Mouse (Mus musculus): ENCODE results near the gene Syk. TPM values are rescaled to one million over a fixed set of nuclear protein-coding genes. Genes with fewer than 3 reads are reported as not detected.

Gene Syk
- total and polyA plus RNA-seq, 2 experiments = 1.9 to 3.0 TPM

DNA sequence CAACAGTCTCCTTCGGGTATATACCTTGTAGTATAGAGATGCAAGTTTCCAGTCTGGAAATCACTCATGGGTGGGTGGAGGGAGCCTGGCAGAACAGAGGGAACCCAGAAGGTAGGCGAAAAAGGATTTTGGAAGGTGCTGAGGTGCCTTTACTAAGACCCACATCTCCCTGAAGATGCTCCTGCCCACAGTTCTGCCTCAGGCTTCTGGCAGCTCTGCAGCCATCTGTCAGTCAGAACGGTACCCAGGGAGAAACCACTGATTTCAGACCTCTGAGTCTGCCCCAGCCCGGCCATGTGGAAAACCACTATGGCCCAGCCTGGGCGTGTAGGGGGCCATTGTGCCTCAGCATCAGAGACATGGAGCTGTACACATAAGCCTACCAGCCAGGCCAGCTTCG is 43.5 kb upstream of the Syk start:
- TF ChIP-seq CTCF (IDR thresholded peaks at IDR 0.05; ENCODE audit: low read depth, low read length) (no peak), POLR2A (IDR thresholded peaks at IDR 0.05; ENCODE audit: extremely low read depth, insufficient read depth, low read length) (no peak)
- no peak for DNase-seq (ENCODE audit: extremely low read depth, low read depth, low spot score)
- no peak overlapping the region for H3K4me3 ChIP-seq (ENCODE audit: insufficient read depth, low read depth, low read length)
- H3K4me1 ChIP-seq (ENCODE audit: control insufficient read depth, insufficient read depth, low read length) = no peaks in the 10 kb centered on the region
- 78% methylated on average over 6 of the region's 6 CpGs for WGBS
- no peaks in the 10 kb centered on the region for H3K79me2 ChIP-seq (ENCODE audit: control insufficient read depth, insufficient read depth, low read length)
- no peaks in the 10 kb centered on the region for H3K27me3 ChIP-seq (ENCODE audit: control insufficient read depth, insufficient read depth, low read length)
- H3K27ac ChIP-seq (replicated peaks; ENCODE audit: insufficient read depth, low read depth, low read length) = no peak overlapping the region
- H3K9ac ChIP-seq (ENCODE audit: low read depth, low read length) = no peak overlapping the region
- H3K36me3 ChIP-seq (ENCODE audit: control insufficient read depth, insufficient read depth, low read length) = no peaks in the 10 kb centered on the region

DNA sequence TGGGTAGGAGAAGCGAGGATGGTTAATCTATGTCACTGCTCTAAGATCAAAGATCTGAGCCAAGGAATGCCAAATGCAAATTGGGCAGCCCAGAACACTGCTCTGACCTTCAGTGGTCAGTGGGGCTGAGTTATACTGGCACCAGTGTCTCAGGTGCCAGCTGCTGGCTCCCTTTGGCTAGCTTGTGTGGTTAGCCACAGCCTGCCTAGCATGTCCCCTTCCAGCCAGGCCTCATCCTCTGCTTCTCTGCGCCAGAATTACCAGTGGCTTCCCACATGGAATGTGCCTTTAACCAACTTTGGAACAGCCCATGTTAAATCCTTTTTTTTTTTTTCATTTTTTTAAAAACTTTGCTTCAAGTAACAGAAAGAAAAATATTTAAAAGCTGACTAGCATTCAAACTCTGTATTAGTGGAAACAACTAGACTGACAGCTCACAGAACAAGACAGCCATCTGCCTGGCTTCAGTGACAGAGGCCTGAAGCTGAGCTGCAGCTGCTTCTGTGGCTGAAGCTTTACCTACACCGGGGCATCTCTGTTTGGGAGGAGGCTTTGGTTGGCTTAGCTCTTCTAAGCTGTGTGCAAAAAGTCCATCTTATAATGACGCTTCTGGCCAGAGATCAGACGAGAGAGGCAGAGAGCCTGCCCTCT is 41.5 kb upstream of the Syk start:
- H3K79me2 ChIP-seq (ENCODE audit: control insufficient read depth, insufficient read depth, low read length) = no peaks in the 10 kb centered on the region
- H3K36me3 ChIP-seq (ENCODE audit: control insufficient read depth, insufficient read depth, low read length) = no peaks in the 10 kb centered on the region
- 75% methylated on average over 5 of the region's 5 CpGs for WGBS
- H3K9ac ChIP-seq (ENCODE audit: low read depth, low read length) = no peak overlapping the region
- DNase-seq (ENCODE audit: extremely low read depth, low read depth, low spot score) = no peak
- H3K4me1 ChIP-seq (ENCODE audit: control insufficient read depth, insufficient read depth, low read length) = no peaks in the 10 kb centered on the region
- TF ChIP-seq POLR2A (IDR thresholded peaks at IDR 0.05; ENCODE audit: extremely low read depth, insufficient read depth, low read length) (no peak), CTCF (IDR thresholded peaks at IDR 0.05; ENCODE audit: low read depth, low read length) (no peak)
- no peak overlapping the region for H3K4me3 ChIP-seq (ENCODE audit: insufficient read depth, low read depth, low read length)
- no peaks in the 10 kb centered on the region for H3K27me3 ChIP-seq (ENCODE audit: control insufficient read depth, insufficient read depth, low read length)
- H3K27ac ChIP-seq (replicated peaks; ENCODE audit: insufficient read depth, low read depth, low read length) = no peak overlapping the region

- no peak overlapping the region for H3K4me3 ChIP-seq (ENCODE audit: insufficient read depth, low read depth, low read length)
- H3K9ac ChIP-seq (ENCODE audit: low read depth, low read length) = no peak overlapping the region
- 75% methylated on average over 8 of the region's 8 CpGs for WGBS
- TF ChIP-seq CTCF (IDR thresholded peaks at IDR 0.05; ENCODE audit: low read depth, low read length) (no peak), POLR2A (IDR thresholded peaks at IDR 0.05; ENCODE audit: extremely low read depth, insufficient read depth, low read length) (no peak)
- no peaks in the 10 kb centered on the region for H3K4me1 ChIP-seq (ENCODE audit: control insufficient read depth, insufficient read depth, low read length)
- no peaks in the 10 kb centered on the region for H3K36me3 ChIP-seq (ENCODE audit: control insufficient read depth, insufficient read depth, low read length)
- no peaks in the 10 kb centered on the region for H3K27me3 ChIP-seq (ENCODE audit: control insufficient read depth, insufficient read depth, low read length)
- no peaks in the 10 kb centered on the region for H3K79me2 ChIP-seq (ENCODE audit: control insufficient read depth, insufficient read depth, low read length)
- no peak overlapping the region for H3K27ac ChIP-seq (replicated peaks; ENCODE audit: insufficient read depth, low read depth, low read length)
- DNase-seq (ENCODE audit: extremely low read depth, low read depth, low spot score) = no peak
These were observed 40.9 kb upstream of the Syk start for GRCm38 (mm10) chr13:52542036-52542526.

DNA sequence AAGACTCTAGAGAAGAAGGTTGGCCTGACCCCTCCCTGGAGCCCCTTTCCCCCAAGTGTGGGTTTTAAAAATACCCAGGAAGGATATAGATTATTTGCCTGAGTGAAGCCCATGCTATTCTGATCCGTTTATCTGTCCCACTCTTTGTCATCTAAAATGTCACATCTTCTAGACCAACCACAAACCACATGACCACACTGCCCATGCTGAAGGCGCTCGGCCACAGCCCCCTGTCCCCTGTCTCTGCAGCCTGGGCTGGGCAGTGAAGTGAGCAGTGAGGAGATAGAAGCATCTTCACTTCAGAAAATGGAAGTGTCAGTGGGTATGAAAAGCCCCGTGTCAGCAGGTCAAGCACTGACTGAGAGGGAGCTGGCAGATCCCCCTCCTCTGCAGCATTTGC is 40.3 kb upstream of the Syk start:
- Histone ChIP-seq H3K9ac (ENCODE audit: low read depth, low read length) (no peak overlapping the region), H3K4me1 (ENCODE audit: control insufficient read depth, insufficient read depth, low read length) (no peaks in the 10 kb centered on the region), H3K4me3 (ENCODE audit: insufficient read depth, low read depth, low read length) (no peak overlapping the region), H3K79me2 (ENCODE audit: control insufficient read depth, insufficient read depth, low read length) (no peaks in the 10 kb centered on the region), H3K27ac (replicated peaks; ENCODE audit: insufficient read depth, low read depth, low read length) (no peak overlapping the region), H3K27me3 (ENCODE audit: control insufficient read depth, insufficient read depth, low read length) (no peaks in the 10 kb centered on the region), H3K36me3 (ENCODE audit: control insufficient read depth, insufficient read depth, low read length) (no peaks in the 10 kb centered on the region)
- WGBS = 51% methylated on average over 4 of the region's 4 CpGs
- no peak for TF ChIP-seq POLR2A (IDR thresholded peaks at IDR 0.05; ENCODE audit: extremely low read depth, insufficient read depth, low read length)
- no peak for TF ChIP-seq CTCF (IDR thresholded peaks at IDR 0.05; ENCODE audit: low read depth, low read length)
- no peak for DNase-seq (ENCODE audit: extremely low read depth, low read depth, low spot score)

- TF ChIP-seq CTCF (IDR thresholded peaks at IDR 0.05; ENCODE audit: low read depth, low read length) (no peak), POLR2A (IDR thresholded peaks at IDR 0.05; ENCODE audit: extremely low read depth, insufficient read depth, low read length) (no peak)
- no peak for DNase-seq (ENCODE audit: extremely low read depth, low read depth, low spot score)
- Histone ChIP-seq H3K79me2 (ENCODE audit: control insufficient read depth, insufficient read depth, low read length) (no peaks in the 10 kb centered on the region), H3K36me3 (ENCODE audit: control insufficient read depth, insufficient read depth, low read length) (no peaks in the 10 kb centered on the region), H3K27me3 (ENCODE audit: control insufficient read depth, insufficient read depth, low read length) (no peaks in the 10 kb centered on the region), H3K9ac (ENCODE audit: low read depth, low read length) (no peak overlapping the region), H3K4me1 (ENCODE audit: control insufficient read depth, insufficient read depth, low read length) (no peaks in the 10 kb centered on the region), H3K27ac (replicated peaks; ENCODE audit: insufficient read depth, low read depth, low read length) (no peak overlapping the region), H3K4me3 (ENCODE audit: insufficient read depth, low read depth, low read length) (no peak overlapping the region)
- 81% methylated on average over 6 of the region's 6 CpGs for WGBS
These were observed 36.7 kb upstream of the Syk start for GRCm38 (mm10) chr13:52546288-52546687.

- Histone ChIP-seq H3K27ac (replicated peaks; ENCODE audit: insufficient read depth, low read depth, low read length) (no peak overlapping the region), H3K4me1 (ENCODE audit: control insufficient read depth, insufficient read depth, low read length) (no peaks in the 10 kb centered on the region), H3K79me2 (ENCODE audit: control insufficient read depth, insufficient read depth, low read length) (no peaks in the 10 kb centered on the region), H3K9ac (ENCODE audit: low read depth, low read length) (no peak overlapping the region), H3K27me3 (ENCODE audit: control insufficient read depth, insufficient read depth, low read length) (no peaks in the 10 kb centered on the region), H3K36me3 (ENCODE audit: control insufficient read depth, insufficient read depth, low read length) (no peaks in the 10 kb centered on the region), H3K4me3 (ENCODE audit: insufficient read depth, low read depth, low read length) (no peak overlapping the region)
- TF ChIP-seq POLR2A (IDR thresholded peaks at IDR 0.05; ENCODE audit: extremely low read depth, insufficient read depth, low read length) (no peak), CTCF (IDR thresholded peaks at IDR 0.05; ENCODE audit: low read depth, low read length) (no peak)
- no peak for DNase-seq (ENCODE audit: extremely low read depth, low read depth, low spot score)
- 78% methylated on average over 5 of the region's 5 CpGs for WGBS
These were observed 32.2 kb upstream of the Syk start for GRCm38 (mm10) chr13:52550690-52551193.

Data from liver, adult 2 months (tissue).